Mouse (Mus musculus) limb, embryonic 14.5 days (tissue): ENCODE measurements around the gene Shf. TPM values are rescaled to one million over a fixed set of nuclear protein-coding genes. Genes with fewer than 3 reads are reported as not detected.

Experiments used
- ATAC-seq: fragments of 200-750 bp; cut with Nextera tagmentation; 2 replicates; pipeline ENCODE4 v1.8.0; 2017; ENCODE audit warnings: low read depth, moderate number of reproducible peaks, moderate TSS enrichment; ENCODE audit not compliant: low FRiP score
- DNase-seq: peaks from one replicate; pipeline ENCODE4 v3.0.0-alpha.2; 2015; ENCODE audit warnings: low spot score
- H3K27ac ChIP-seq: fragments of 300-500 bp; sonication (generic); replicated peaks from 2 replicates; pipeline ENCODE4 v1.5.1; 2014; ENCODE audit warnings: low read depth, mild to moderate bottlenecking, low read length, moderate library complexity, mixed read lengths
- H3K27me3 ChIP-seq: fragments of 300-500 bp; sonication (generic); 2 replicates; pipeline ENCODE4 v1.6.1; 2014; ENCODE audit warnings: low read length, mixed read lengths; ENCODE audit not compliant: control insufficient read depth, insufficient read depth
- H3K36me3 ChIP-seq: fragments of 300-500 bp; sonication (generic); 2 replicates; pipeline ENCODE4 v1.6.1; 2014; ENCODE audit warnings: mild to moderate bottlenecking, low read length, moderate library complexity, mixed read lengths; ENCODE audit not compliant: control insufficient read depth, insufficient read depth
- H3K4me1 ChIP-seq: fragments of 300-500 bp; sonication (generic); 2 replicates; pipeline ENCODE4 v1.6.1; 2014; ENCODE audit warnings: antibody characterized with exemption, low read length, mixed read lengths; ENCODE audit not compliant: control insufficient read depth, insufficient read depth
- H3K4me2 ChIP-seq: fragments of 300-500 bp; sonication (generic); replicated peaks from 2 replicates; pipeline ENCODE4 v1.6.1; 2014; ENCODE audit warnings: low read depth, mild to moderate bottlenecking, low read length, moderate library complexity; ENCODE audit not compliant: severe bottlenecking
- H3K4me3 ChIP-seq: fragments of 300-500 bp; sonication (generic); replicated peaks from 2 replicates; pipeline ENCODE4 v1.5.1; 2014; ENCODE audit warnings: low read length
- H3K9ac ChIP-seq: fragments of 300-500 bp; sonication (generic); 2 replicates; pipeline ENCODE4 v1.6.1; 2014; ENCODE audit warnings: mild to moderate bottlenecking, low read depth, low read length, moderate library complexity; ENCODE audit not compliant: severe bottlenecking
- H3K9me3 ChIP-seq: fragments of 300-500 bp; sonication (generic); 2 replicates; pipeline ENCODE4 v1.6.1; 2016; ENCODE audit warnings: low read length; ENCODE audit not compliant: control insufficient read depth
- POLR2A ChIP-seq: fragments of 200-500 bp; IDR thresholded peaks from 2 replicates; pipeline ENCODE4 v1.8.0; 2012; ENCODE audit warnings: inconsistent platforms, mild to moderate bottlenecking, moderate library complexity, borderline replicate concordance; ENCODE audit not compliant: insufficient read depth, insufficient read length; ENCODE audit errors: extremely low read depth
- WGBS: fragments of 180-500 bp; shearing (Covaris S2); extraction: QIAGEN DNeasy Blood & Tissue Kit; methylation state at CpG from one replicate; pipeline ENCODE4 v1.1.7; 2014; 5-methylcytosine and 5-hydroxymethylcytosine counted together
- polyA plus RNA-seq, 2 experiments: library from polyadenylated mRNA; depleted of rRNA in 1 of 2; stranded (reverse) in 1 of 2; unstranded in 1 of 2; fragments of >200 nt; fragmentation: Nextera tagmentation in 1 of 2; extraction: Ambion mirVana in 1 of 2; gene quantifications; 2 replicates each; pipeline versions ENCODE4 v1.2.1 to v1.2.3; 2012 to 2014

The Shf gene
- polyA plus RNA-seq, 2 experiments, result 6.5 to 34.2 TPM

GRCm38 (mm10) chr2:122360310-122360709 lies 8.7 kb downstream of the Shf start:
- ATAC-seq, result no peak
- H3K9me3 ChIP-seq, result no peaks in the 10 kb centered on the region

GRCm38 (mm10) chr2:122356187-122356586 lies 12.8 kb downstream of the Shf start:
- WGBS, result 87% methylated on average over 3 of the region's 3 CpGs
- Histone ChIP-seq H3K4me1 (peaks cover 3% of the 10 kb centered on the region; the same call in 1 of the 2 replicates), H3K4me3 (no peak overlapping the region), H3K9me3 (no peaks in the 10 kb centered on the region), H3K4me2 (no peak overlapping the region), H3K27me3 (no peaks in the 10 kb centered on the region), H3K9ac (no peak overlapping the region), H3K27ac (no peak overlapping the region), H3K36me3 (peaks cover 58% of the 10 kb centered on the region)
- ATAC-seq (no peak), DNase-seq (no peak)
- TF ChIP-seq POLR2A, result no peak

More at GRCm38 (mm10) chr2:122360310-122360709, 8.7 kb downstream of the Shf start:
- Histone ChIP-seq H3K27me3 (no peaks in the 10 kb centered on the region), H3K27ac (no peak overlapping the region), H3K4me3 (no peak overlapping the region), H3K36me3 (peaks cover 37% of the 10 kb centered on the region), H3K4me2 (no peak overlapping the region), H3K9ac (no peak overlapping the region), H3K4me1 (no peaks in the 10 kb centered on the region)
- TF ChIP-seq POLR2A, result no peak
- 87% methylated on average over 6 of the region's 6 CpGs for WGBS
- DNase-seq, result no peak

GRCm38 (mm10) chr2:122355389-122355788 lies 13.6 kb downstream of the Shf start:
- no peak for TF ChIP-seq POLR2A
- DNase-seq, result no peak
- H3K9me3 ChIP-seq, result no peaks in the 10 kb centered on the region
- 92% methylated on average over 5 of the region's 5 CpGs for WGBS
- no peak overlapping the region for H3K9ac ChIP-seq
- ATAC-seq, result no peak
- peaks cover 3% of the 10 kb centered on the region; the same call in 1 of the 2 replicates for H3K4me1 ChIP-seq
- H3K27ac ChIP-seq, result no peak overlapping the region
- H3K36me3 ChIP-seq, result peaks cover 58% of the 10 kb centered on the region
- H3K4me3 ChIP-seq, result no peak overlapping the region
- no peak overlapping the region for H3K4me2 ChIP-seq
- H3K27me3 ChIP-seq, result no peaks in the 10 kb centered on the region

GRCm38 (mm10) chr2:122354191-122354929 lies 14.6 kb downstream of the Shf start:
- ATAC-seq, result no peak
- Histone ChIP-seq H3K4me3 (no peak overlapping the region), H3K36me3 (peaks cover 58% of the 10 kb centered on the region), H3K4me1 (peaks cover 7% of the 10 kb centered on the region), H3K4me2 (no peak overlapping the region), H3K9ac (no peak overlapping the region), H3K27ac (no peak overlapping the region), H3K27me3 (no peaks in the 10 kb centered on the region), H3K9me3 (no peaks in the 10 kb centered on the region)
- DNase-seq, result no peak
- no peak for TF ChIP-seq POLR2A
- WGBS, result 78% methylated on average over 12 of the region's 12 CpGs

- peaks cover 11% of the 10 kb centered on the region for H3K4me1 ChIP-seq
- no peak overlapping the region for H3K9ac ChIP-seq
- ATAC-seq, result no peak
- H3K4me2 ChIP-seq, result no peak overlapping the region
- WGBS, result 79% methylated on average over 8 of the region's 8 CpGs
- no peak overlapping the region for H3K4me3 ChIP-seq
- H3K27me3 ChIP-seq, result no peaks in the 10 kb centered on the region
- H3K9me3 ChIP-seq, result no peaks in the 10 kb centered on the region
- TF ChIP-seq POLR2A, result no peak
- no peak for DNase-seq
- no peak overlapping the region for H3K27ac ChIP-seq
- H3K36me3 ChIP-seq, result peaks cover 52% of the 10 kb centered on the region
These were observed 15.2 kb downstream of the Shf start for GRCm38 (mm10) chr2:122353765-122354164.

- TF ChIP-seq POLR2A, result no peak
- no peak for DNase-seq
- Histone ChIP-seq H3K27ac (no peak overlapping the region), H3K4me1 (peaks cover 15% of the 10 kb centered on the region), H3K36me3 (peaks cover 47% of the 10 kb centered on the region), H3K9ac (no peak overlapping the region), H3K4me2 (no peak overlapping the region), H3K27me3 (no peaks in the 10 kb centered on the region), H3K4me3 (no peak overlapping the region), H3K9me3 (no peaks in the 10 kb centered on the region)
- no peak for ATAC-seq
- 82% methylated on average over 6 of the region's 6 CpGs for WGBS
These were observed 16.0 kb downstream of the Shf start for GRCm38 (mm10) chr2:122352992-122353391.
